Mouse (Mus musculus) C2C12 (cell line): ENCODE measurements around the gene Lrtm1. TPM values are rescaled to one million over a fixed set of nuclear protein-coding genes. Genes with fewer than 3 reads are reported as not detected.

Experiments
- H3K27me3 ChIP-seq: one replicate; pipeline ENCODE4 v1.6.1; 2011; ENCODE audit not compliant: control insufficient read depth, insufficient read depth, insufficient read length
- H3K36me3 ChIP-seq: one replicate; pipeline ENCODE4 v1.6.1; 2011; ENCODE audit not compliant: control insufficient read depth, insufficient read depth
- H3K4me3 ChIP-seq: one replicate; pipeline ENCODE4 v1.5.1; 2011; ENCODE audit warnings: mild to moderate bottlenecking, control low read depth; ENCODE audit not compliant: poor library complexity, insufficient read depth, severe bottlenecking
- H3K79me2 ChIP-seq: one replicate; pipeline ENCODE4 v1.6.1; 2011; ENCODE audit not compliant: control insufficient read depth, insufficient read depth
- H3K79me3 ChIP-seq: one replicate; pipeline ENCODE4 v1.6.1; 2011; ENCODE audit warnings: low read depth, control low read depth
- H3ac ChIP-seq: one replicate; pipeline ENCODE3; 2011; ENCODE audit warnings: low read depth; ENCODE audit not compliant: control insufficient read depth, insufficient read length
- CEBPB ChIP-seq: IDR thresholded peaks from one replicate; pipeline ENCODE4 v1.6.1; 2011; ENCODE audit warnings: low read depth, mild to moderate bottlenecking, control low read depth, moderate library complexity
- CTCF ChIP-seq: IDR thresholded peaks from one replicate; pipeline ENCODE4 v1.5.1; 2011; ENCODE audit not compliant: control insufficient read depth, insufficient read depth, insufficient read length
- FOSL1 ChIP-seq: IDR thresholded peaks from one replicate; pipeline ENCODE4 v1.8.0; 2011; ENCODE audit warnings: mild to moderate bottlenecking, low read length; ENCODE audit not compliant: poor library complexity, insufficient read depth, severe bottlenecking
- MAX ChIP-seq: IDR thresholded peaks from one replicate; pipeline ENCODE4 v1.6.1; 2011; ENCODE audit warnings: mild to moderate bottlenecking, control low read depth
- MYOD1 ChIP-seq: IDR thresholded peaks from one replicate; pipeline ENCODE4 v1.6.1; 2011; ENCODE audit warnings: low read depth; ENCODE audit not compliant: control insufficient read depth, insufficient read length
- MYOG ChIP-seq: IDR thresholded peaks from one replicate; pipeline ENCODE4 v1.6.1; 2011; ENCODE audit not compliant: control insufficient read depth, insufficient read length; ENCODE audit errors: extremely low read depth
- USF1 ChIP-seq: IDR thresholded peaks from one replicate; pipeline ENCODE4 v1.6.1; 2011; ENCODE audit warnings: low read depth, mild to moderate bottlenecking, control low read depth, moderate library complexity
- long read RNA-seq, 2 experiments: library from polyadenylated mRNA; unstranded; transcript quantifications; one replicate each; pipeline ENCODE4 v2.0.0; 2019 to 2020
- polyA plus RNA-seq: library from polyadenylated mRNA; unstranded; fragments of >200 nt; fragmentation: generic; extraction: Trizol; gene quantifications from one replicate; pipeline ENCODE4 v1.2.1, GENCODE M21; 2012; ENCODE audit warnings: missing spikeins

Lrtm1 gene
- polyA plus RNA-seq = not detected
- long read RNA-seq, experiment 1 = 0 reads
- long read RNA-seq, experiment 2 = 0 reads

GRCm38 (mm10) chr14:29017883-29018282 lies at the start of gene Lrtm1:
Lrtm1 (plus strand) TSS chr14:29018208.
- no peak within 1 kb of the TSS for H3ac ChIP-seq
- no peaks in the 10 kb centered on the region for H3K79me2 ChIP-seq
- no peaks in the 10 kb centered on the region for H3K36me3 ChIP-seq
- no peak within 1 kb of the TSS for H3K4me3 ChIP-seq
- no peaks in the 10 kb centered on the region for H3K27me3 ChIP-seq
- TF ChIP-seq MYOG = no peak
- TF ChIP-seq CEBPB = peak; percentile 45
- H3K79me3 ChIP-seq = no peaks in the 10 kb centered on the region

GRCm38 (mm10) chr14:28969247-28969646 lies 48.8 kb upstream of the Lrtm1 start:
- H3K79me2 ChIP-seq = no peaks in the 10 kb centered on the region
- no peaks in the 10 kb centered on the region for H3K79me3 ChIP-seq
- H3ac ChIP-seq = no peak overlapping the region
- H3K36me3 ChIP-seq = no peaks in the 10 kb centered on the region
- TF ChIP-seq MYOD1 (no peak), MAX (no peak), FOSL1 (no peak), USF1 (no peak), CEBPB (no peak), MYOG (no peak)
- no peak overlapping the region for H3K4me3 ChIP-seq
- no peaks in the 10 kb centered on the region for H3K27me3 ChIP-seq

- Histone ChIP-seq H3K4me3 (no peak overlapping the region), H3ac (no peak overlapping the region), H3K79me3 (no peaks in the 10 kb centered on the region), H3K79me2 (no peaks in the 10 kb centered on the region), H3K27me3 (no peaks in the 10 kb centered on the region), H3K36me3 (no peaks in the 10 kb centered on the region)
- TF ChIP-seq CTCF = no peak
- no peak for TF ChIP-seq MYOG
- TF ChIP-seq MYOD1 = no peak
- TF ChIP-seq CEBPB = no peak
- TF ChIP-seq FOSL1 = no peak
- no peak for TF ChIP-seq MAX
- TF ChIP-seq USF1 = no peak
Measured at GRCm38 (mm10) chr14:28972620-28973019, 45.4 kb upstream of the Lrtm1 start.

GRCm38 (mm10) chr14:28979230-28979629 lies 38.8 kb upstream of the Lrtm1 start:
- H3K79me2 ChIP-seq = no peaks in the 10 kb centered on the region
- H3ac ChIP-seq = no peak overlapping the region
- H3K36me3 ChIP-seq = no peaks in the 10 kb centered on the region
- TF ChIP-seq MAX (no peak), FOSL1 (no peak), CTCF (no peak), MYOG (no peak), USF1 (no peak), CEBPB (no peak), MYOD1 (no peak)
- H3K27me3 ChIP-seq = no peaks in the 10 kb centered on the region
- H3K79me3 ChIP-seq = no peaks in the 10 kb centered on the region
- no peak overlapping the region for H3K4me3 ChIP-seq

GRCm38 (mm10) chr14:28980482-28980881 lies 37.5 kb upstream of the Lrtm1 start:
- Histone ChIP-seq H3K79me3 (no peaks in the 10 kb centered on the region), H3ac (no peak overlapping the region), H3K79me2 (no peaks in the 10 kb centered on the region), H3K36me3 (no peaks in the 10 kb centered on the region), H3K27me3 (no peaks in the 10 kb centered on the region), H3K4me3 (no peak overlapping the region)
- TF ChIP-seq CEBPB (no peak), MAX (no peak), MYOG (no peak), USF1 (no peak), CTCF (no peak), MYOD1 (no peak), FOSL1 (no peak)

GRCm38 (mm10) chr14:28984276-28984675 lies 33.7 kb upstream of the Lrtm1 start:
- Histone ChIP-seq H3K36me3 (no peaks in the 10 kb centered on the region), H3K79me3 (no peaks in the 10 kb centered on the region), H3K4me3 (no peak overlapping the region), H3ac (no peak overlapping the region), H3K79me2 (no peaks in the 10 kb centered on the region), H3K27me3 (no peaks in the 10 kb centered on the region)
- TF ChIP-seq CTCF = no peak
- no peak for TF ChIP-seq MYOG
- TF ChIP-seq USF1 = no peak
- no peak for TF ChIP-seq MAX
- TF ChIP-seq CEBPB = no peak
- no peak for TF ChIP-seq MYOD1
- TF ChIP-seq FOSL1 = no peak
